Mouse (Mus musculus) hindbrain, embryonic 15.5 days (tissue): Measurements from ENCODE around the gene Atcay. TPM values are rescaled to one million over a fixed set of nuclear protein-coding genes. Genes with fewer than 3 reads are reported as not detected.

Experiments used
- ATAC-seq: fragments of 200-750 bp; cut with Nextera tagmentation; 2 replicates; pipeline ENCODE4 v1.8.0; 2017; ENCODE audit warnings: low read depth, moderate number of reproducible peaks, moderate TSS enrichment; ENCODE audit not compliant: low FRiP score
- H3K27ac ChIP-seq: fragments of 300-500 bp; sonication (generic); replicated peaks from 2 replicates; pipeline ENCODE4 v1.5.1; 2015; ENCODE audit warnings: mild to moderate bottlenecking, inconsistent platforms
- H3K27me3 ChIP-seq: fragments of 300-500 bp; sonication (generic); 2 replicates; pipeline ENCODE4 v1.6.1; 2015; ENCODE audit warnings: control low read depth, inconsistent platforms
- H3K36me3 ChIP-seq: fragments of 300-500 bp; sonication (generic); 2 replicates; pipeline ENCODE4 v1.6.1; 2015; ENCODE audit warnings: control low read depth, inconsistent platforms
- H3K4me1 ChIP-seq: fragments of 300-500 bp; sonication (generic); replicated peaks from 2 replicates; pipeline ENCODE4 v1.6.1; 2015; ENCODE audit warnings: control low read depth, inconsistent platforms
- H3K4me2 ChIP-seq: fragments of 300-500 bp; sonication (generic); 2 replicates; pipeline ENCODE4 v1.6.1; 2015; ENCODE audit warnings: moderate library complexity, mild to moderate bottlenecking, inconsistent platforms
- H3K4me3 ChIP-seq: fragments of 300-500 bp; sonication (generic); 2 replicates; pipeline ENCODE4 v1.5.1; 2015; ENCODE audit warnings: mild to moderate bottlenecking, inconsistent platforms
- H3K9ac ChIP-seq: fragments of 300-500 bp; sonication (generic); 2 replicates; pipeline ENCODE4 v1.6.1; 2015; ENCODE audit warnings: inconsistent platforms
- H3K9me3 ChIP-seq: fragments of 300-500 bp; sonication (generic); 2 replicates; pipeline ENCODE4 v1.6.1; 2016; ENCODE audit warnings: control low read depth, inconsistent platforms
- WGBS: fragments of 180-500 bp; shearing (Covaris S2); methylation state at CpG from one replicate; pipeline ENCODE4 v1.1.7; 2015; 5-methylcytosine and 5-hydroxymethylcytosine counted together
- polyA plus RNA-seq: library from polyadenylated mRNA; unstranded; fragments of >200 nt; fragmentation: Nextera tagmentation; extraction: Ambion mirVana; gene quantifications from 2 replicates; pipeline ENCODE4 v1.2.1, GENCODE M21; 2015

Gene Atcay
- polyA plus RNA-seq, 1 experiment from 2014 or later: 85.5 TPM

- 36% methylated on average over 21 of the region's 21 CpGs for WGBS
- Histone ChIP-seq H3K27me3 (peaks cover 30% of the 10 kb centered on the region), H3K27ac (no peak overlapping the region), H3K9ac (no peak overlapping the region), H3K9me3 (no peaks in the 10 kb centered on the region), H3K4me1 (peaks cover 27% of the 10 kb centered on the region), H3K4me2 (0 out of 2 replicates have a peak overlapping the region, but pooled peaks have one; percentile 21), H3K4me3 (no peak overlapping the region), H3K36me3 (no peaks in the 10 kb centered on the region; the same call in 1 of the 2 replicates)
- ATAC-seq: peak; percentile 5; the same call in 1 of the 2 replicates
These were observed 28.7 kb upstream of the Atcay start for GRCm38 (mm10) chr10:81259225-81259884.

- peaks cover 30% of the 10 kb centered on the region for H3K27me3 ChIP-seq
- H3K9me3 ChIP-seq: no peaks in the 10 kb centered on the region
- H3K36me3 ChIP-seq: no peaks in the 10 kb centered on the region; the same call in 1 of the 2 replicates
- 2% methylated on average over 62 of the region's 62 CpGs for WGBS
- peaks cover 38% of the 10 kb centered on the region for H3K4me1 ChIP-seq
- H3K4me3 ChIP-seq: peak overlapping the region; percentile 55
- H3K4me2 ChIP-seq: peak overlapping the region; percentile 91
- no peak overlapping the region for H3K27ac ChIP-seq
- peak overlapping the region; percentile 54 for H3K9ac ChIP-seq
- ATAC-seq: no peak
These were observed 26.8 kb upstream of the Atcay start for GRCm38 (mm10) chr10:81257158-81258039.

- H3K4me2 ChIP-seq: no peak overlapping the region
- H3K27ac ChIP-seq: no peak overlapping the region
- no peak overlapping the region for H3K9ac ChIP-seq
- no peak overlapping the region for H3K4me3 ChIP-seq
- peaks cover 41% of the 10 kb centered on the region for H3K27me3 ChIP-seq
- peaks cover 44% of the 10 kb centered on the region for H3K4me1 ChIP-seq
- no peaks in the 10 kb centered on the region for H3K9me3 ChIP-seq
- 67% methylated on average over 1 of the region's 1 CpGs for WGBS
- no peak for ATAC-seq
- no peaks in the 10 kb centered on the region for H3K36me3 ChIP-seq
These were observed 24.3 kb upstream of the Atcay start for GRCm38 (mm10) chr10:81254886-81255285.

DNA sequence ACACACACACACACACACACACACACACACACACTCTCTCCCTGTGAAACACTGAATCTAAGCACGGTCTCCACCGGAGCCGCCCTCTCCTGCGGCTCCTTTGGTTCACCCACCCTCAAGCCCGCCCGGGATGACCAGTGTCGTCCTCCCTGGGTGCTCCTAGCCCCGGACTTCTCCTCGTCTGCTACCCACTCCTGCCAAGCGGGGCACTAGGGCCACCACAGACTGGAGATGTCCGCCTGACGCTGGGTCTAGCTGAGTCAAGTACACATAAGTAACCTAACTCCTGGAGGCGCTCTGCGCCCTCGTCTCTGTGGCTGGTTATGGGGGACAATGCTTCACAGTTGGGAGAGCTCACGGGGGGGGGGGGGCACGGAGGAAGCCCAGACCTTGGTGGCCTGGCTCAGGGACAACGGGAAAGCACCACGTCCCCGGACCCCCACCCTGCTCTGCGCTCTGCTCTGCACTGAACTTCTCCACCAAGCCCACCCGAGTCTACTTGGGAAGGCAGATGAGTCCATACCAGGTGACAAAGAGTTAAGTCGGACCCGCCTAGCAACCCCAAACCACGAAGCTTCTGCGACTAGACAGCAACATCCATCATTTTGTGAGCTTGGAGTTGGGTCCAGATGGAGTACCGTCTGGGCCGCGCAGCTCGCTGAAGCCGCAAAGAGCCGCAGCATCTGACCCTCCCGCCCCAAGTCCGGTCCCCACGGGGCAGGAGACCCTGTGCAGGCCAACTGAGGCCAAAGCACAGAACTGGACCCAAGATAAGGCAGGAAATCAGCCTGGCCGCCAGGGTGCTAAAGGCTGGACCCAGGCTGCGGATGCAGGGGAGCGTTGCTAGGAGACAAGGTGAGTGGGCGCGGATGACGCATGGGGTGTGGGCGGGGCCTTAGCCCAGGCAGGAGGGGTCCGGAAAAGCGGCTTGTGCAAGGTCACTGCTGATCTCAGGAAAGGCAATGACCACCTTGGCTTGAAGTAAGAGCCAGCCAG is 22.1 kb upstream of the Atcay start, which contains the start of gene Matk:
TSS of gene Matk (plus strand) at position 512 of the 996 bp plus-strand sequence.
- Histone ChIP-seq H3K27ac (peak within 1 kb of the TSS; percentile 78), H3K9ac (peak within 1 kb of the TSS; percentile 43), H3K9me3 (no peaks in the 10 kb centered on the region), H3K4me1 (peaks cover 26% of the 10 kb centered on the region), H3K4me2 (peak within 1 kb of the TSS; percentile 59), H3K27me3 (peaks cover 22% of the 10 kb centered on the region), H3K4me3 (peak within 1 kb of the TSS; percentile 35), H3K36me3 (no peaks in the 10 kb centered on the region)
- WGBS: 6% methylated on average over 44 of the region's 44 CpGs
- peak; percentile 83 for ATAC-seq

- ATAC-seq: no peak
- H3K36me3 ChIP-seq: no peaks in the 10 kb centered on the region
- H3K9me3 ChIP-seq: no peaks in the 10 kb centered on the region
- no peak overlapping the region for H3K4me3 ChIP-seq
- H3K4me2 ChIP-seq: no peak overlapping the region
- 87% methylated on average over 8 of the region's 8 CpGs for WGBS
- H3K27ac ChIP-seq: no peak overlapping the region
- H3K27me3 ChIP-seq: peaks cover 12% of the 10 kb centered on the region
- peaks cover 24% of the 10 kb centered on the region for H3K4me1 ChIP-seq
- H3K9ac ChIP-seq: no peak overlapping the region
These were observed 18.8 kb upstream of the Atcay start for GRCm38 (mm10) chr10:81249442-81249841.

DNA sequence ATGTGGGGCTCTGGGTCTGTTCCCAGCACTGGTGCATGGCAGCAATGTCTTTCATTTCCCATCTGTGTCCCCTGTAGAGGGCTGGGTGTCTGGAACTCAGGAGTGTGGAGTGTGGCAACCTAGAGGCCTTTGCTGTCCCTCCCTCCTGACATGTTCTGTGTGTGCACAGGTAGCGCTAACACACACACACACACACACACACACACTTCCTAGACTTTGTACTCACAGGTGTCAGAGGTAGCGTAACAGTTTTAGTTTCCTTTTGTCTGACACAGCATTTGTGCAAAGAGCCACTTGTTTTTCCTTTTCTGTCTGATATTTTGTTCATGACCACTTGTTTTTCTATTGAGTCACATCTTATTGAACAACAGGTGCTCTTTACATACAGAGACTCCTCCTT is 17.2 kb upstream of the Atcay start:
- no peak overlapping the region for H3K4me2 ChIP-seq
- 100% methylated on average over 2 of the region's 2 CpGs for WGBS
- no peaks in the 10 kb centered on the region for H3K36me3 ChIP-seq
- H3K4me3 ChIP-seq: no peak overlapping the region
- no peak overlapping the region for H3K9ac ChIP-seq
- H3K4me1 ChIP-seq: peaks cover 17% of the 10 kb centered on the region
- H3K27ac ChIP-seq: no peak overlapping the region
- ATAC-seq: no peak
- H3K27me3 ChIP-seq: peaks cover 12% of the 10 kb centered on the region
- H3K9me3 ChIP-seq: no peaks in the 10 kb centered on the region

- no peak overlapping the region for H3K4me3 ChIP-seq
- no peak for ATAC-seq
- no peak overlapping the region for H3K4me2 ChIP-seq
- no peak overlapping the region for H3K9ac ChIP-seq
- H3K27me3 ChIP-seq: peaks cover 1% of the 10 kb centered on the region; the same call in 1 of the 2 replicates
- H3K27ac ChIP-seq: no peak overlapping the region
- H3K36me3 ChIP-seq: no peaks in the 10 kb centered on the region
- peaks cover 7% of the 10 kb centered on the region; the same call in 1 of the 2 replicates for H3K4me1 ChIP-seq
- 89% methylated on average over 6 of the region's 6 CpGs for WGBS
- no peaks in the 10 kb centered on the region for H3K9me3 ChIP-seq
These were observed 14.5 kb upstream of the Atcay start for GRCm38 (mm10) chr10:81245166-81245565.

GRCm38 (mm10) chr10:81244595-81244994 is 14.0 kb upstream of the Atcay start:
- no peak overlapping the region for H3K9ac ChIP-seq
- no peak overlapping the region for H3K4me3 ChIP-seq
- H3K27me3 ChIP-seq: peaks cover 7% of the 10 kb centered on the region
- no peaks in the 10 kb centered on the region for H3K36me3 ChIP-seq
- no peaks in the 10 kb centered on the region for H3K9me3 ChIP-seq
- peaks cover 7% of the 10 kb centered on the region; the same call in 1 of the 2 replicates for H3K4me1 ChIP-seq
- H3K27ac ChIP-seq: no peak overlapping the region
- H3K4me2 ChIP-seq: peak overlapping the region; percentile 26; the same call in 1 of the 2 replicates
- peak; percentile 64; the same call in 1 of the 2 replicates for ATAC-seq
- 8% methylated on average over 17 of the region's 17 CpGs for WGBS

DNA sequence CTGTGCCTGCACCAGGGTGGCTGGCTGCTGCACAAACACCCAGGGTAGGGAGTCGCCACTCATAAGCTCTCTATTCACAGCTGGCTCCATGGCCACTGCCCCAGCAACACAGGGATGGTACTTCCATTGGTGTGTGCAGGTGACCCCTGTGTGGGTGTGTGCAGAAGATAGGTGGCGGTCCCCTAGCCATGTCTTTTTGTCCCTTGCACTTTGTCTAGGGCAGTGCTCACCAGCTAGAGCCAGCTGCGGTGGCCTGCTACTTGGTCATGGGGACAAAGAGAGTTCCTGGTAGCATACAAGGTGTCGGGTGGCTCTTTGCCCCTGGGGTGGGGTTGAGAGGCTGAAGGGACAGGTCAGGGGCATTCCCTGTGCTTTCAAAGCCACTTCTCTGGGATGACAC is 13.5 kb upstream of the Atcay start:
- WGBS: 79% methylated on average over 4 of the region's 4 CpGs
- Histone ChIP-seq H3K36me3 (no peaks in the 10 kb centered on the region), H3K27me3 (peaks cover 11% of the 10 kb centered on the region), H3K9ac (no peak overlapping the region), H3K4me1 (peaks cover 7% of the 10 kb centered on the region; the same call in 1 of the 2 replicates), H3K9me3 (no peaks in the 10 kb centered on the region), H3K4me2 (peak overlapping the region; percentile 26; the same call in 1 of the 2 replicates), H3K4me3 (no peak overlapping the region), H3K27ac (no peak overlapping the region)
- no peak for ATAC-seq

DNA sequence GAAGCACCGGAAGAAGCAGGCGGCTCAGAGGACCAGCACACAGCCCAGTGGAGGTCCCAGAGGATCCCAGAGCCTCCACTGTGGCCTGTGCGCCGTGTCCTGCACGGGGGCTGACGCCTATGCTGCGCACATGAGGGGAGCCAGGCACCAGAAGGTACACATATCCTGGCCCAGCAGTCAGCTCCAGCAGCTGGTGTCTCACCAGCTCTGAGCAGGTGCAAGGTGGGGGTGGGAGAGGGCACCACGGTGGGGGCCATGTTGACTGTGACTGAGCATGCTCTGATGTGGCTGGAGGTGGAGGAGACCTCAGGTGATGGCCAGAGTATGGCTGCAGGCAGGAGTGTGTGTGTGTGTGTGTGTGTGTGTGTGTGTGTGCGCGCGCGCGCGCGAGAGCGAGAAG is 11.4 kb upstream of the Atcay start:
- Histone ChIP-seq H3K36me3 (no peaks in the 10 kb centered on the region), H3K4me2 (no peak overlapping the region), H3K4me1 (peaks cover 7% of the 10 kb centered on the region; the same call in 1 of the 2 replicates), H3K27ac (no peak overlapping the region), H3K9ac (no peak overlapping the region), H3K27me3 (peaks cover 15% of the 10 kb centered on the region), H3K4me3 (no peak overlapping the region), H3K9me3 (no peaks in the 10 kb centered on the region)
- ATAC-seq: no peak
- WGBS: 92% methylated on average over 16 of the region's 16 CpGs

GRCm38 (mm10) chr10:81240876-81241275 is 10.2 kb upstream of the Atcay start:
- WGBS: 25% methylated on average over 13 of the region's 13 CpGs
- peaks cover 15% of the 10 kb centered on the region for H3K27me3 ChIP-seq
- no peak overlapping the region for H3K4me2 ChIP-seq
- H3K9ac ChIP-seq: no peak overlapping the region
- H3K27ac ChIP-seq: no peak overlapping the region
- H3K4me3 ChIP-seq: no peak overlapping the region
- H3K9me3 ChIP-seq: no peaks in the 10 kb centered on the region
- H3K4me1 ChIP-seq: peaks cover 7% of the 10 kb centered on the region; the same call in 1 of the 2 replicates
- no peaks in the 10 kb centered on the region for H3K36me3 ChIP-seq
- ATAC-seq: no peak
